Comparison of ENCODE assay signal across 32 mouse cellular contexts in the genomic region with DNA sequence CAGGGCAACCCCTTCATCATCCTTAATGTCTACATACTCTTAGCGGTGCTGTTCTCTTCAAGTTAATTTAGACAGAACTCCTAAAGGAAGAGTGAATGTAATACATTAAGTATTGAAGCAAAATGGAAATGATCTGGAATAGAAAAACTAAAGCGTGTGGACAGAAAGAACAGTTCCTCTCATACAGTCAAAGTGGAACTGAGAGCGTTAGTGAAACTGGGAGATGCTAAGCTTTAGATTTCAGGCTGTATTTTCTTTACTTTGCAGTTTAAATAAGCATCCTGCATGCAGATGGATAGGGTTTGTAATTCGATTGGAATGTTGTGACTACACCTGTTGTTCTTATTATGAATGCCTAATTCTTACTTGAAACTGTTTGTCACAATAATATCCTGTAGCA.
"Had no signal": no experiment of that assay in that cellular context is flagged by ENCODE, and none has a peak within 500 bp of the region (broad histone marks: within the 10 kb centered on the region; RNA-seq: fewer than 3 reads in every experiment).

No protein-coding gene starts in this region.

- H3K9ac ChIP-seq: limb, embryonic 12.5 days; limb, embryonic 13.5 days; limb, embryonic 15.5 days; liver, embryonic 12.5 days; liver, embryonic 13.5 days; liver, embryonic 14.5 days; liver, embryonic 15.5 days; liver, postnatal 0 days; lung, embryonic 14.5 days; lung, embryonic 15.5 days; midbrain, embryonic 12.5 days; midbrain, embryonic 13.5 days; midbrain, embryonic 15.5 days; neural tube, embryonic 12.5 days had no signal

- ATAC-seq: liver, embryonic 12.5 days; liver, postnatal 0 days; lung, postnatal 0 days; midbrain, embryonic 13.5 days; midbrain, embryonic 15.5 days; midbrain, embryonic 16.5 days had no signal

- H3K4me2 ChIP-seq: limb, embryonic 12.5 days; limb, embryonic 13.5 days; limb, embryonic 15.5 days; liver, embryonic 11.5 days; liver, embryonic 12.5 days; liver, embryonic 13.5 days; liver, embryonic 15.5 days; lung, embryonic 14.5 days; lung, embryonic 15.5 days; midbrain, embryonic 11.5 days; midbrain, embryonic 12.5 days; midbrain, embryonic 13.5 days; midbrain, embryonic 15.5 days; neural tube, embryonic 12.5 days had no signal

- H3K27ac ChIP-seq: limb, embryonic 10.5 days; limb, embryonic 12.5 days; limb, embryonic 13.5 days; limb, embryonic 15.5 days; liver, embryonic 12.5 days; liver, embryonic 13.5 days; liver, embryonic 14.5 days; liver, embryonic 15.5 days; lung, embryonic 15.5 days; macrophage; midbrain, embryonic 10.5 days; midbrain, embryonic 12.5 days; midbrain, embryonic 13.5 days; midbrain, embryonic 15.5 days; neural tube, embryonic 12.5 days had no signal

- DNase-seq: left cerebral cortex, postnatal 4 days; liver; liver, embryonic 13.5 days; liver, postnatal 0 days; lung, adult 18-20 months; lung, adult 2 months; lung, embryonic 14.5 days; lung, postnatal 10 days; lung, postnatal 14 days; lung, postnatal 36 days; lung, postnatal 4 days; midbrain, embryonic 14.5 days had no signal

- H3K4me1 ChIP-seq: limb, embryonic 10.5 days; limb, embryonic 12.5 days; limb, embryonic 13.5 days; limb, embryonic 15.5 days; liver, embryonic 12.5 days; liver, embryonic 13.5 days; liver, embryonic 15.5 days; lung, embryonic 15.5 days; megakaryocyte, embryonic 14.5 days; midbrain, embryonic 10.5 days; midbrain, embryonic 12.5 days; midbrain, embryonic 13.5 days; midbrain, embryonic 15.5 days; neural tube, embryonic 12.5 days had no signal

- H3K4me3 ChIP-seq: limb, embryonic 10.5 days; limb, embryonic 12.5 days; limb, embryonic 13.5 days; limb, embryonic 15.5 days; liver, embryonic 12.5 days; liver, embryonic 13.5 days; liver, embryonic 15.5 days; lung, embryonic 15.5 days; megakaryocyte, embryonic 14.5 days; midbrain, embryonic 10.5 days; midbrain, embryonic 12.5 days; midbrain, embryonic 13.5 days; midbrain, embryonic 15.5 days; myocyte; neural tube, embryonic 12.5 days had no signal

- H3K9me3 ChIP-seq: limb, embryonic 10.5 days; limb, embryonic 12.5 days; limb, embryonic 13.5 days; limb, embryonic 15.5 days; liver, embryonic 12.5 days; liver, embryonic 13.5 days; liver, embryonic 15.5 days; lung, embryonic 15.5 days; megakaryocyte, embryonic 14.5 days; midbrain, embryonic 10.5 days; midbrain, embryonic 13.5 days; midbrain, embryonic 15.5 days; neural tube, embryonic 12.5 days had no signal

- H3K36me3 ChIP-seq: limb, embryonic 10.5 days; limb, embryonic 12.5 days; limb, embryonic 13.5 days; limb, embryonic 15.5 days; liver, embryonic 12.5 days; liver, embryonic 13.5 days; liver, embryonic 15.5 days; lung, embryonic 15.5 days; midbrain, embryonic 10.5 days; midbrain, embryonic 12.5 days; midbrain, embryonic 13.5 days; midbrain, embryonic 15.5 days; neural tube, embryonic 12.5 days had no signal

- H3K27me3 ChIP-seq: limb, embryonic 12.5 days; limb, embryonic 13.5 days; limb, embryonic 15.5 days; liver, embryonic 12.5 days; liver, embryonic 13.5 days; liver, embryonic 15.5 days; lung, embryonic 15.5 days; megakaryocyte, embryonic 14.5 days; midbrain, embryonic 12.5 days; midbrain, embryonic 13.5 days; midbrain, embryonic 15.5 days; neural tube, embryonic 12.5 days had no signal
